Mouse (Mus musculus) embryo, embryonic 11 days (tissue): ENCODE measurements around the gene Pcdh19.
A peak's percentile ranks its signal among the peaks of the same experiment; 100 is the strongest.
"Not testable (repeated sequence)": the region's sequence is repeated elsewhere in the genome, so short reads cannot be mapped to it uniquely, and the experiment has no call there.

Experiments used
- DNase-seq: peaks from one replicate; pipeline ENCODE4 v3.0.0-alpha.2; 2015

The Pcdh19 gene

DNA sequence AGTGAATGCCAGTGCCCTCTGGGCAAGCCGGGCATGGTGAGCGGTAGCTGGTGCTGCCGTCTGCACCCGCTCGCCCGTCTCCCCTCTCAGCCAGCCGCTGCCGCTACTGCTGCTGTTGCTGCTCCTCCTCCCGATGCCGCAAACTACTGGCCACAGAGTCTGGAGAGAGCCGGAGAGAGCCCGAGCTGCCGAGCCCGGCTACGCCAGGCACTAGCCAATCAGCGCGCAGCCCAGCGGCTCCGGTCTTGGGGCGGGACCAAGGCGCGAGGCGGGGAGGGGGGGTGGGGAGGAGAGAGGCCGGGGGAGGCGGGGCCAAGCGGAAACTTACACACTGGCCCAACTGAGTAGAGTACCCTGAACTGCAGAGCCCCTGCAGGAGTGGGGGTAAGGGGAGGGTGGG lies at the start of gene Pcdh19:
TSS of gene Pcdh19 (minus strand) at position 148 of the 400 bp plus-strand sequence.
- peak; percentile 90 for DNase-seq

DNA sequence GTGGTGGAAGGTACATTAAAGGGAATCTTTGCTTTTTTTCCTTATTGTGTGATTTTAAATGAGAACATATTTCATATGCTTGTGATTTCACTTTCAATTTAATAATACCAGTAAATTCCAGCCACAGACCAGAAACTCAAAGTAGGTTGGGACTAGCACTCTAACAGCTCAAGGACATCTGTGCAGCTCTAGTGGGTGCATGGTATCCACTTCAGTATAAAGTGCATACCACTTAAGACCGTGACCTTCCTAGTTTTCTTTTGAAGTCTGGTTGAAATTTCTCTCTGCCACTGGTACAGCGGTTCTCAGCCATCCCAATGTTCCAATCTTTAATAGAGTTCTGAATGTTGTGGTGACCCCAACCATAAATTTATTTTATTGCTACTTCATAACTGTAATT lies 47.1 kb upstream of the Pcdh19 start:
- DNase-seq: no peak

GRCm38 (mm10) chrX:133734984-133735383 lies 46.2 kb upstream of the Pcdh19 start:
- DNase-seq: peak; percentile 42

DNA sequence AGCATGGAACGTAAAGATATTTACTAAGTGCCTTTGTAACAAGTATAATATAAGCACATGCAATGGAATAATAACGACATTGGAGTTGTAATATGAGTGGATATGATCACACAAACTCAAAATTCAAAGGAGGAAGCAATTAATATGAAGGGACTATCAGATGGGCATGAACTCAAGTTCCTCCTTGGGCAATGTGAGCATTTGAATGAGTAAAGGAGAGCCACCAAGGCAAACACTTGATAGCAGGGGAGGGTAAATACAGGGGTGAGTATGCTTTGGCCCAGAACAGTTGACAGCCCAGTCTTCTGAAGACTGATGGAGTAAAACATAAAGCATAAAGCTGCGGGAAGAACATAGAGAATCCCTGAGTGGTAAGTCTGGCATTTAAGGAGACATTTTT lies 32.7 kb upstream of the Pcdh19 start:
- no peak for DNase-seq

- no peak for DNase-seq
Measured at GRCm38 (mm10) chrX:133710621-133711020, 21.8 kb upstream of the Pcdh19 start.

DNA sequence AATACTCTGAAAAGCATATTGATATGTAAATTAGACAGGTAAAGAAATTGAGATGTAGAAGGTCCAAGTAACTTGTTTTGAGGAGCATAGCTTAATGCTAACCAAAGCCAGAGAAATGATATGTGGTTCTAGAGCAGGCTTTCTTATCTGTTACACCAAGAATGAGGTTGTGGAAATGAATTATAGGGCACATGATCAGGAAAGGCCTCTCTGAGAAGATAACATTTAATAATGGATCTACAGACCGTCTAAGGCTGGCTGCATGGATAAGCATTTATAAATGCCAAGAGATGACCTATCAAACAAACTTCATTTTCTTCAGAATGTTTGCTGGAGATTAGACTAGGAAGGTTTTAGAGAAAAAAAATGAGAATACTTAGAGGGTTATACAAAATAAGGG lies 14.1 kb upstream of the Pcdh19 start:
- no peak for DNase-seq

- DNase-seq: not testable (repeated sequence)
Measured at GRCm38 (mm10) chrX:133697871-133698270, 9.1 kb upstream of the Pcdh19 start.

DNA sequence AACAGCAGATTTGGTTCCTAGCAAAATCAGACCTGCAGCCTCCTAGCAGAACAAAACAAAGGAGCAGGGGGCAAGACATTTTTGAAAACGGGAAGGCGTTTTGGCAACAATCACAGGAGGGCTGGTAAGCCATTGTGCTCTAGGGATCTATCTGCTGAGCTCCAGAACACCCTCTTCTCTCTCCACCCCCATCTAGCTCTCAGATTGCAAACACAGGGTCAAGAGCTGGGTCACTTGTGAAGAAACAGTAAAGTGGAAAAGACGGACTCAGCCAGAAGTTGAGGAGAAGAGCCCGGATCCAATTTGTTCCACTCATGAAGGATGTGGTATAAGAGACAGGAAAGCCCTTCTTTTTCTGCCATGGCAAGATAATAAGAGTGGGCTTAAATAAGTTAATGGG lies 7.7 kb upstream of the Pcdh19 start:
- no peak for DNase-seq

DNA sequence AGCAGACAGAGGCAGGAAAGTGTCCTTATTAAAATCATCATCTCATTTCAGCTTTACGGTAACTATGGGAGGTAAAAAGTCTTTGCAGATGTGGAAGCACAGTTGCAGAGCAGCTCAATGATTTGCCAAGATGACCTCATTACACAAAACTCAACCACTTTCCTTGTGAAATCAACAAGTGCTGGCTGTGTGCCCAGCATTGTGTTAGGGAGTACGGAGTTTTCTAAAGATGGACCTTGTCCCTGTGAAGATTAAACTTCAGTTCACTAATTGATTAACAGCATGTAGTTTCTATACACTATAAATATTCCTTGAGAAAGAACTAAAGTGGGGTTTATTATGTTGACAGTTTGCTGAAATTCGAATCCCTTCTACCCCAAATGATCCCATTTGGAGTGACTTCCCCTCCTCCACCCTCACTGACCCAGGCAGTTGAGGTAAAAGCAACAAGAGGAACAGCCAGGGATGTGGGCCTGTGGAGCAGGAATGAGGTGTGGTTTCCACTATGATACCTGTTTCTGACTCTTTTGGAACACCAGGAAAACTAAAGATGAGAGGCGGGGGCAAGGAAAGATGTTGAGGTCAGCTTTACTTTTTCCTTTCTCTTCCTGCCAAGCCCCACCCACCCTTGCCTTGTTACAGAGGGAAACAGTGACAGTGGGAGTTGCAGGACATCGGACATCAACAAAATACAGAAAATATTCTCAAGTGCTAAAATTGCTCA lies 4.4 kb upstream of the Pcdh19 start:
- no peak for DNase-seq

DNA sequence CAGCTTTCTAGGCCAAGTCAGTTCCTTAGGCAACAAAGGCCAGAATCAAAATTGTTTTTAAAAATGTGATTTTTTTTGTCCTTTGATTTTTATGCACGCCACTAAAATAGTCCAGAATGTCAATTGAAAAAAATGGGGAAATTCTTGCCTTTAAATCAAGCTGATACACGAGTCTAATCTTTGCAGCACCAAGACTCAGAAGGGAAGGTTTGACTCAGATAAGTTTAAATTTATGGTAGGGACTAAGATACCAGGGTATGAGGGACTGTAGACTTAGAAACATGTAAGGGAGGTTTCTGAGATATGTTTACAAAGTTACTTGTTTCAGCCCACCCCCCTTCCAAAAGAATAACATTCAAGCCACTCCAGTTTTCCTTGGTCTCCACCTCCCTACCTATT lies 3.6 kb upstream of the Pcdh19 start:
- DNase-seq: no peak

DNA sequence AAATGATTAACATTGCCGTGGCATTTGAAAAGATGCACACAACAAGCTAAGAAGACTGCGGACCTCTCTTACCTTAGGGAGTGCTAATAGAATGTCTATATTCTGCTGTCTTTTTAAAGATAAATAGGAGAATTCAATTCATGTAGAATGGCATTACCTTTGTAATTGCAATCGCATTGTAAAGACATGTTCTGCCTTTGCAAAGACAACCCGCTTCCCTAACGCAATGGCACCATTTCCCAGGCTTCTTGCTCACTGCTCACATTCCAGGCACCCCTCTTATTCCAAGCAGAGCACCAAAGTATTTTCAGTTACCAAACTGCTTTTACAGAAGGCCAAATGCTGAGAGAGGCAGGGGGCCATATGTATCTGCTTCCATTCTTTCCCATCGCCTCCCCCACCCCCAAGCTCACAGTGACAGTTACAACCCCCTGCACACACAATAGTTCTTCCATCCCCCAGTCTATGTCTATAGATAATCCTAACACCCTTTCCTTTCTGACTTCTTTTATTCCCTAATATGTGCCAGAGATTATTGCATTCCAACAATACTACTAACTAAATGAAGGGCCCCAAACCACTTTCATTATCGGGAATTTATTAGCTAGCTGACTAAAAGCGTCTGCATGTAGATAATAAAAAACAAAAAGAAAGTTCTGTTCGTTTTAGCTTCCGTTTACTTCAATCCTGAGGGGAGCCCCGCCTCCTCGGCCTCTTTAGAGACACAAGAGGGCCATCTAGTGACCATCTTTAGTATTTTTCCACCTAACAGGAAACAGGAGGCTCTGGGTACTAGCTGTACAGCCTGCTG lies 3.0 kb upstream of the Pcdh19 start:
- DNase-seq: peak; percentile 87

DNA sequence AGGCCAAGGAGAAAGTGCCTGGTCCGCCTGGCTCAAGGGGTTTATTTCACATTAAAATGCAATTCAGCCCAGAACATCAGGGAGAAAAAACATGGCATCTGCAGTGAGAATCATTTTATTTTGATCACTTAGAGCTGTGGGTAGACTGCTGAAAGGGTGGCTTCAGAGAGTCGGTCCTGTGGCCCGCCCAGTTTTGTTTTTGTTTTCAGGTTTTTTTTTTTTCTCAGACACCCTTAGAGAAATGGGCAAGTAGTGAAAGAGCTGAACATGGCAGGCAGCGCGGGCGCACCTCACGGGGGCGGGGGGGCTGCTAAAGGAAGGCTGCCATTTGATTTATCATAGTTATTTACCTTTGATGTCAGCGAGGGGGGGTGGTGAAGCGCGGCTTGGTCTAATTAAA lies 2.0 kb upstream of the Pcdh19 start:
- DNase-seq: no peak

GRCm38 (mm10) chrX:133689576-133690250 lies 926 bp upstream of the Pcdh19 start:
- peak; percentile 43 for DNase-seq

DNA sequence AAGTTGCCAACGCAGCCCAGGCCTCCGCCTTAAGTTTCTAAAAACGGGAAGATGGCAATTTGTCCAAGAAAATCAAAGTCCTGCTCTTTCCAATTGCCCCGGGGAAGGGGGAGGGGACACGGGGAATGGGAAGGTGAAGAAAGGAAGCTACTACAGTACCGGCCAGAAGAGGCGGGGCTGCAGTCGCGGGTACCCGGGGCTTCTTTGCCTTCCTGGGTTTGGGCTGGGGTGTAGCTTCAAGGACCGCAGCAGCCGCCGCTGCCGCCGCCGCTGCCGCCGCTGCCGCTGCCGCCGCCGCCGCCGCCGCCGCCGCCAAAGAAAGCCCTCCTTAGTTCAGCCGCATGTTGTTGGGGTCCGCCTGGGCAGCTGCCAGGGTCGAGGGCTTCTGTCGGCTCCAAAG lies 631 bp downstream of the Pcdh19 start:
- peak; percentile 25 for DNase-seq

DNA sequence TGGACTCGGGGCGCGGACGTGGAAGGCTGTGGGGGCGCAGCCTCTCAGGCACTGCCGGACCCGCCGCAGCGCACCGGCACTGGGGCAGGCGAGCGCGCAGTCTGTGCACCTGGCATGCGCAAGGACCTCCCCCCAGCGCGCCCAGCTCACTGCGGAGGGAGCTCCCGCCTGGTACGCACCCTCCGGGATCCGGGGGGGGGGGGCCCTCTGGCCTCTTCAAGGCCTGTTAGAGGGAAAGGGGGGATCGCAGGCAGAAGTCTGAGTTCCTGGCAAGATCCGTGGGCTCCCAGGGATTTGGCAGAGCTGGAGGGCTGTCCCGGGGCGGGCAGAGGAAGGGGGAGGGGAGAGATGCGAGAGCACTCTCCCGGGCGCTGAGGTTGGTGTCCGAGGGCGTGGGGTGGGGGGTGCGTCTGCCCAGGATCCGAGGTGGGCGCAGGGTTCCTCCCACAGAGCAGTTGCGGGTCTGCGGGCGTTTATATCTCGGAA lies 1.1 kb downstream of the Pcdh19 start:
- peak; percentile 43 for DNase-seq

DNA sequence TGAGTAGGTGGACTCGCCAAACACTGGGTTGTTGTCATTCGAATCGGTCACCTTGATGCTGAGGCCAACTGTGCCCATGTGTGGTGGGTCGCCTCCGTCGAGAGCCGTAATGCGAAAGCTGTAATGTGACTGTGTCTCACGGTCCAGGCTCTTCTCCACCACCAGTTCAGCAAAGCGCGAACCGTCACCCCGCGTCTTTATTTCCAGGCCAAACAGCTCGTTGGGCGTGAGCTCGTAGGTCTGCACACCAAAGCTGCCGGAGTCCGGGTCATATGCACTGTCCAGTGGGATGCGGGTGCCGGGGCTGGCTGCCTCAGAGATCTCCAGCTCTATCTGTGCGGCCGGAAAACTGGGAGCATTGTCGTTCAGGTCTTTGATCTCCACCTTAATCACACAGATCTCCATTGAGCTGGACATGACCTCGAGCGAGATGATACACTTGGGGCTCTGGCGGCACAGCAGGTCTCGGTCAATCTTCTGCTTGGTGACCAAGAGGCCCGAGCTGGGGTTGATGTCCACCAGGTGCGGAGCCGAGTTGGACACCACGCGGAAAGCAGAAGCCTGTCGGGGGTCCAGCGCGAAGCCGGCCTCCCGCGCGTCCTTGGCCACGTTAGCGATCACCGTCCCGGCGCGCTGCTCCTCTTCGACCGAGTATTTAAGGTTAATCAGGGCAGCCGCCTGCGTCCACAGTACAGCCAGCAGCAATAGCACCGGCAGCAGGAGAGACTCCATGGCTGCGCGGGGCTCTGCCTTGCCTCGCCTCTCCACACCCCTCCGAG lies 2.1 kb downstream of the Pcdh19 start:
- peak; percentile 24 for DNase-seq

GRCm38 (mm10) chrX:133685572-133685971 lies 3.2 kb downstream of the Pcdh19 start:
- DNase-seq: no peak

DNA sequence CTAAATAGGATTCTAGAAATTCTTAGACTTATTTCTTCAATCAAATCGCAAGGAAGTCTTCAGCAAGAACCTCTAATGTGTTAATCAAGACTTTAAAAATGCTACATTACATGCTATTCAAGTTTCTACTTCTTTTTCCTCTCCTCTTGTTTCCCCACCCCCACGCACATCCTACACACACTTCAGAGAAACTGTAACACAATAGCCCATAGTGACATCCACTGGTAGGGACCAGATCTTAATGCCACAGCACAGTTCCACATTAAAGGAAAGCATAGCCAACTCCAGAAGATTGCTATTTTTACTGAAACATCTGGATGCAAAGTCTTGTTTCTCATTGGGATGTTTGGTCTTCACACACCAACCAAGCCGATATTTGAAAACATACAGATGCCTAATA lies 4.8 kb downstream of the Pcdh19 start:
- no peak for DNase-seq

DNA sequence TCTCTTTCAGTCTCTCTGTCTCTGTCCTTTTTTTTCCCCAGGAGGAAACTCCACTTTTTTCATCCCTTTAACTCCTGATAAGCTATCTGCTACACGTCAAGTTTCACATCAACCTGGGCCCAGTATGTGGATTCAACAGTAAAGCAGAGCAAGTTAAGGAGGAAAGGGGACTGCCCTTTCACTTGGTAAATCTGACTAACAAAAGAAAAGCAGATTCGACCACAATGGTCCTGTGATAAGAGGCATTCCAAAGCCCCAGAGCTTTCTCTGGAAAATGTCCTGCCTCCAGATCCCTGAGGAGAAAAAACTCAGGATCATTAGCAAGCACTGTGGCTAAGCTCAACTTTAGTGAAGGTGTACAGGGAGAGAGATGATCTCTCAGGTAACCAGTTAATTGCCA lies 13.7 kb downstream of the Pcdh19 start:
- no peak for DNase-seq

DNA sequence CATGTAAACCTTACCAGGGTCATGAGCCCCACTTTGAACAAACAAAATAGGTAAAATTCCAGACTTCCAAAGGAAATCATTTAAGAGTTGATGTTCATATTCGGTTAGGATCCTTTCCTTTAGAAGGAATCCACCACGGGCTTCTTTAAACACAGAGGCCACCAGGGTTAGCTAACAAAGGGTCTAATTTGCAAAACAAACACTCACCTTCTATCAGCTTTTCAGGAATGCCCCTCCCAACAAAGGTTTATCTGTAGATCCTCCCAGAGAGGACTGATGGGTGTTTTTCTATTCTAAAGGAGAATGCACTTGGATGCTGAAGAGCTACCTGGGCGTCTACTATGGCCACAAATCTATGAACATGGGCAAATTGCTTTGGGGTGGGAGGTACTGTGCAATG lies 15.0 kb downstream of the Pcdh19 start:
- no peak for DNase-seq

DNA sequence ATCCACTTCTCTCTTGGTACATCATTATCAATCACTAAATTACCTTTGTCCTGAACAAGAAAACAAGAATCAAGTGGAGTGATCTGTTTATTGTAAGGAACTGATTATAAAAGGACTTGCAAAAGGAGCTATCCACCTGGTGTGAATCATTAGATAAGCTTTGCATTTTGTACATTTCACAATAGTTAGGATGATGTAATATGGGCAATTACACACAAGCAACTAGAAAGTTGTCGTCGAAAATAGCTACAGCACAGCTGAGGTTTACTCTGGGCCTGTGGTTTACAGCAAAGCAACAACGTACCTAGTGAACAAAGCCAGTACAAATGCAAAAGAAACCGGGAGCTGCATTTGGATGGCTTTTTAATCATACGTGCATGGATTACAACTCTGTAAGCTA lies 28.7 kb downstream of the Pcdh19 start:
- no peak for DNase-seq
